Mouse (Mus musculus) heart, postnatal 0 days (tissue): Measurements from ENCODE around the gene Plin4.

ENCODE experiments used
- CTCF ChIP-seq: IDR thresholded peaks from 2 replicates; pipeline ENCODE4 v1.5.1; 2016; ENCODE audit warnings: antibody characterized with exemption, control low read depth, low read depth
- EP300 ChIP-seq: IDR thresholded peaks from 2 replicates; pipeline ENCODE4 v1.6.1; 2016; ENCODE audit warnings: antibody characterized with exemption, low read depth

DNA sequence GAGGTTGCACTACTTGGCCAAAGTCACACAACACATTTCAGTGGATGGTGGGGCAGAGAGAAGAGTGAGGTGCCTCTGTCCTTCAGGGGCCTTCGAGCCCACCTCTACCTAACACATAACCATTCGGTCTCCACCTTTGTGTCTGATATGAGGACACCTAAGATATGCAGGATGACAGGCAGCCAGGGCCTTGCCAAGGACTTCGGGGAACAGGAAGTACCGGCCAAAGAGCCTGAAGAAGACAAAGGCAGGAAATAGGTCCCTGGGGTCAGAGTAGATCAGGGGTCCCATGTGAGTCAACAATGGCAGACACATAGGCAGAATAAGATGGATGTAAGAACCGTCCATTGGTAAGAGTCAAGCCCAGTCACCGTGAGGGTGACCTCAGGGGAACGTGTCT lies 27.0 kb upstream of the Plin4 start:
- no peak for TF ChIP-seq CTCF
- TF ChIP-seq EP300: no peak
